ENCODE assay signal across 7 mouse cellular contexts in genomic region chr14:105397467-105397866, GRCm38 (mm10).
DNase-seq lines count a peak whose midpoint lies in the region; ATAC-seq and TF ChIP-seq lines count a peak whose summit lies in the region.

No protein-coding gene starts in this region.

- H3K27me3 ChIP-seq in midbrain, embryonic 11.5 days (ENCODE audit: control insufficient read depth, insufficient read depth, low read length) = no peaks in the 10 kb centered on the region; the same call in 1 of the 2 replicates
- H3K27me3 ChIP-seq in small intestine, adult 2 months (ENCODE audit: control insufficient read depth, insufficient read depth, low read length) = no peaks in the 10 kb centered on the region

- WGBS in midbrain, embryonic 11.5 days = 33% methylated on average over 8 of the region's 8 CpGs
- WGBS in small intestine, adult 2 months = 20% methylated on average over 8 of the region's 8 CpGs

- TF ChIP-seq POLR2A in small intestine, adult 2 months (IDR thresholded peaks at IDR 0.05; ENCODE audit: low read depth, low read length) = no peak

- TF ChIP-seq CTCF in left cerebral cortex, adult 2 months (IDR thresholded peaks at IDR 0.05) = peak; percentile 82
- peak; percentile 71; the same call in 1 of the 2 replicates for TF ChIP-seq CTCF in small intestine, adult 2 months (IDR thresholded peaks at IDR 0.05; ENCODE audit: extremely low read depth, insufficient read length, insufficient replicate concordance, low read depth, low read length)

- no peaks in the 10 kb centered on the region for H3K9me3 ChIP-seq in midbrain, embryonic 11.5 days (ENCODE audit: control insufficient read depth, low read length)

- no peaks in the 10 kb centered on the region for H3K4me1 ChIP-seq in midbrain, embryonic 11.5 days (ENCODE audit: control insufficient read depth, insufficient read depth, low read length)
- H3K4me1 ChIP-seq in small intestine, adult 2 months (ENCODE audit: control insufficient read depth, insufficient read depth, insufficient read length, low read length) = no peaks in the 10 kb centered on the region

- H3K4me2 ChIP-seq in midbrain, embryonic 11.5 days = no peak overlapping the region

- H3K36me3 ChIP-seq in midbrain, embryonic 11.5 days (ENCODE audit: control insufficient read depth, insufficient read depth, low read length) = no peaks in the 10 kb centered on the region
- H3K36me3 ChIP-seq in small intestine, adult 2 months (ENCODE audit: control insufficient read depth, insufficient read depth, low read length) = no peaks in the 10 kb centered on the region

- peak; percentile 66 to 91 for DNase-seq in adrenal gland, adult (ENCODE audit: inconsistent age in 2 of 2, low spot score in 1 of 2)
- peak; percentile 70 to 85 for DNase-seq in cerebellum, postnatal 25 days
- DNase-seq in gastrocnemius, adult 8-10 months (ENCODE audit: low spot score in 2 of 2) = peak; percentile 56 to 63
- peak; percentile 76 for DNase-seq in hindlimb bud, embryonic 11.5 days (ENCODE audit: extremely low spot score, low read depth, low spot score)
- DNase-seq in left cerebral cortex, adult 2 months (ENCODE audit: extremely low spot score in 1 of 2, low spot score in 2 of 2) = peak; percentile 70 to 71
- DNase-seq in midbrain, embryonic 11.5 days (ENCODE audit: low spot score, missing footprints) = peak; percentile 97

- peak; percentile 77 for ATAC-seq in midbrain, embryonic 11.5 days (ENCODE audit: low FRiP score)

- H3K4me3 ChIP-seq in left cerebral cortex, adult 2 months = no peak overlapping the region
- no peak overlapping the region for H3K4me3 ChIP-seq in midbrain, embryonic 11.5 days (ENCODE audit: low read depth, low read length)
- H3K4me3 ChIP-seq in small intestine, adult 2 months (ENCODE audit: low read depth, low read length) = no peak overlapping the region

- intact Hi-C loops in left cerebral cortex, adult 2 months (cut with DNase I) = loop anchor here (2.0 to 5.0 kb wide), 3 partner anchors 325 to 527 kb away; partner anchors contain the start of gene Spry2

- no peak overlapping the region for H3K9ac ChIP-seq in midbrain, embryonic 11.5 days (ENCODE audit: low read length)

- H3K27ac ChIP-seq in left cerebral cortex, adult 2 months = no peak overlapping the region
- no peak overlapping the region for H3K27ac ChIP-seq in midbrain, embryonic 11.5 days (ENCODE audit: low read depth, low read length)
- H3K27ac ChIP-seq in small intestine, adult 2 months (ENCODE audit: insufficient read depth, low read depth, low read length) = no peak overlapping the region
